Mouse (Mus musculus): ENCODE data around the gene Slc2a3. TPM values are rescaled to one million over a fixed set of nuclear protein-coding genes. Genes with fewer than 3 reads are reported as not detected.

Gene Slc2a3
- polyA plus RNA-seq, 1 experiment = 88.2 TPM

GRCm38 (mm10) chr6:122765298-122765956 is 36.0 kb downstream of the Slc2a3 start:
- Histone ChIP-seq H3K27ac (ENCODE audit: control insufficient read depth, insufficient read depth, low read depth, low read length, poor library complexity) (peak overlapping the region; percentile 83), H3K4me3 (replicated peaks; ENCODE audit: control insufficient read depth, low read depth, low read length) (peak overlapping the region; percentile 58), H3K4me1 (ENCODE audit: control insufficient read depth, insufficient read depth, low read length) (no peaks in the 10 kb centered on the region; the same call in 1 of the 2 replicates)
- 36% methylated on average over 9 of the region's 9 CpGs for WGBS
- TF ChIP-seq POLR2A (IDR thresholded peaks at IDR 0.05; ENCODE audit: borderline replicate concordance, control insufficient read depth, low read depth, low read length) (no peak), CTCF (IDR thresholded peaks at IDR 0.05; ENCODE audit: control insufficient read depth, insufficient read depth, low read length) (no peak)

- H3K4me1 ChIP-seq (ENCODE audit: control insufficient read depth, insufficient read depth, low read length) = no peaks in the 10 kb centered on the region; the same call in 1 of the 2 replicates
- peak overlapping the region; percentile 58 for H3K4me3 ChIP-seq (replicated peaks; ENCODE audit: control insufficient read depth, low read depth, low read length)
- peak overlapping the region; percentile 83 for H3K27ac ChIP-seq (ENCODE audit: control insufficient read depth, insufficient read depth, low read depth, low read length, poor library complexity)
- WGBS = 2% methylated on average over 56 of the region's 56 CpGs
- TF ChIP-seq CTCF (IDR thresholded peaks at IDR 0.05; ENCODE audit: control insufficient read depth, insufficient read depth, low read length) (no peak), POLR2A (IDR thresholded peaks at IDR 0.05; ENCODE audit: borderline replicate concordance, control insufficient read depth, low read depth, low read length) (peak; percentile 51; the same call in 1 of the 2 replicates)
Observed at GRCm38 (mm10) chr6:122764446-122765297, 36.8 kb downstream of the Slc2a3 start.

- whole genome bisulfite sequencing = 6% methylated on average over 17 of the region's 17 CpGs
- TF ChIP-seq POLR2A (IDR thresholded peaks at IDR 0.05; ENCODE audit: borderline replicate concordance, control insufficient read depth, low read depth, low read length) = no peak
- no peak for TF ChIP-seq CTCF (IDR thresholded peaks at IDR 0.05; ENCODE audit: control insufficient read depth, insufficient read depth, low read length)
- Histone ChIP-seq H3K4me1 (ENCODE audit: control insufficient read depth, insufficient read depth, low read length) (no peaks in the 10 kb centered on the region; the same call in 1 of the 2 replicates), H3K27ac (ENCODE audit: control insufficient read depth, insufficient read depth, low read depth, low read length, poor library complexity) (peak overlapping the region; percentile 83), H3K4me3 (replicated peaks; ENCODE audit: control insufficient read depth, low read depth, low read length) (peak overlapping the region; percentile 58)
Observed at GRCm38 (mm10) chr6:122763844-122764445, 37.5 kb downstream of the Slc2a3 start.

GRCm38 (mm10) chr6:122762952-122763700 is 38.3 kb downstream of the Slc2a3 start:
- TF ChIP-seq CTCF (IDR thresholded peaks at IDR 0.05; ENCODE audit: control insufficient read depth, insufficient read depth, low read length) (no peak), POLR2A (IDR thresholded peaks at IDR 0.05; ENCODE audit: borderline replicate concordance, control insufficient read depth, low read depth, low read length) (no peak)
- Histone ChIP-seq H3K27ac (ENCODE audit: control insufficient read depth, insufficient read depth, low read depth, low read length, poor library complexity) (peak overlapping the region; percentile 80), H3K4me1 (ENCODE audit: control insufficient read depth, insufficient read depth, low read length) (no peaks in the 10 kb centered on the region; the same call in 1 of the 2 replicates), H3K4me3 (replicated peaks; ENCODE audit: control insufficient read depth, low read depth, low read length) (peak overlapping the region; percentile 2)
- WGBS = 26% methylated on average over 11 of the region's 11 CpGs

- Histone ChIP-seq H3K27ac (ENCODE audit: control insufficient read depth, insufficient read depth, low read depth, low read length, poor library complexity) (peak overlapping the region; percentile 80; the same call in 1 of the 2 replicates), H3K4me1 (ENCODE audit: control insufficient read depth, insufficient read depth, low read length) (no peaks in the 10 kb centered on the region; the same call in 1 of the 2 replicates), H3K4me3 (replicated peaks; ENCODE audit: control insufficient read depth, low read depth, low read length) (no peak overlapping the region)
- 87% methylated on average over 3 of the region's 3 CpGs for WGBS
- TF ChIP-seq POLR2A (IDR thresholded peaks at IDR 0.05; ENCODE audit: borderline replicate concordance, control insufficient read depth, low read depth, low read length) (no peak), CTCF (IDR thresholded peaks at IDR 0.05; ENCODE audit: control insufficient read depth, insufficient read depth, low read length) (no peak)
Observed at GRCm38 (mm10) chr6:122762480-122762879, 39.0 kb downstream of the Slc2a3 start.

GRCm38 (mm10) chr6:122761901-122762300 is 39.5 kb downstream of the Slc2a3 start:
- TF ChIP-seq CTCF (IDR thresholded peaks at IDR 0.05; ENCODE audit: control insufficient read depth, insufficient read depth, low read length) = no peak
- no peak for TF ChIP-seq POLR2A (IDR thresholded peaks at IDR 0.05; ENCODE audit: borderline replicate concordance, control insufficient read depth, low read depth, low read length)
- no peaks in the 10 kb centered on the region; the same call in 1 of the 2 replicates for H3K4me1 ChIP-seq (ENCODE audit: control insufficient read depth, insufficient read depth, low read length)
- H3K4me3 ChIP-seq (replicated peaks; ENCODE audit: control insufficient read depth, low read depth, low read length) = no peak overlapping the region
- no peak overlapping the region for H3K27ac ChIP-seq (ENCODE audit: control insufficient read depth, insufficient read depth, low read depth, low read length, poor library complexity)

GRCm38 (mm10) chr6:122761011-122761599 is 40.3 kb downstream of the Slc2a3 start:
- H3K4me3 ChIP-seq (replicated peaks; ENCODE audit: control insufficient read depth, low read depth, low read length) = peak overlapping the region; percentile 79
- H3K4me1 ChIP-seq (ENCODE audit: control insufficient read depth, insufficient read depth, low read length) = no peaks in the 10 kb centered on the region; the same call in 1 of the 2 replicates
- peak overlapping the region; percentile 57 for H3K27ac ChIP-seq (ENCODE audit: control insufficient read depth, insufficient read depth, low read depth, low read length, poor library complexity)
- TF ChIP-seq CTCF (IDR thresholded peaks at IDR 0.05; ENCODE audit: control insufficient read depth, insufficient read depth, low read length) (no peak), POLR2A (IDR thresholded peaks at IDR 0.05; ENCODE audit: borderline replicate concordance, control insufficient read depth, low read depth, low read length) (no peak)
- WGBS = 3% methylated on average over 11 of the region's 11 CpGs
